Mouse (Mus musculus) T-helper 2 cell (primary cell): ENCODE data around the gene Arsb.
"Not testable (repeated sequence)": the region's sequence is repeated elsewhere in the genome, so short reads cannot be mapped to it uniquely, and the experiment has no call there.

Experiments
- in situ Hi-C: fragments of 300-600 bp; cut with MboI, MseI; formaldehyde crosslinking; loops from one replicate; pipeline ENCODE4 v1.15.1; 2025; ENCODE audit warnings: high pct_unique_total_duplicates

Gene Arsb

DNA sequence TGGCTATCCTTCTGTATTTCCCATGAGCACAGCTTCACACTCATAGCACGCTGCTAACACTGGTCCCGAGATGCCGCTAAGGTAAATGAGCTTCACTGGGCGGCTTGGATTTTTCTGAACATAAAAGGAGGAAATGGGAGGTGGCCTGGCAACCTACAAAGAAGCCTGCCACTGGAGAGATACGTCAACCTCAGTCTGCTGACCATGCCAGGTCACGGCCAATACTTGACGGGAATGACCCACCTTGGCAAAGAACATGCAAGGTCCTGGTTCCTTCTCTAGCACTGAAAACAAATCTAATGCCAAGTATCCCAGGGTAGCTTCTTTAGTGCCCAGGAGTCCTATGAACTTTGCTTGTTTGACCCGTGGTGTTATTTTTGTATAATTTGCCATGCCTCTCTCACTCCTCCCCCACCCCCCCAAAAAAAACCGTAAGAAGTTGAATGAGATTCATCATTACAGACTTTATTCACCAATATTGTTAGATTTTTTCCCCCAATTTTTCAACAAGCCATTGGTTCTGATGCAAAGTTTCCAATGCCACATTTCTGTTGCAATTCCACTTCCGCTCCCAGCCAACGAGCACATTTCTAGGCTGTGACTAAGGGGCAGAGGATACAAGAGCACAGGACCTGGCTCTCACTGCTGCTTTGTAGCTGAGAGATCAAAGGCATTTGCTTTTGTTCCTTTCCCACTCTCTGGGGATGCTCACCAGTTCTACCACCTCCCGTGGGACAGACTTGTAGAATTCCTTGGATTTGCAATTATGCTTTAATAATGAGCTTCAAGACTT lies 207.5 kb downstream of the Arsb start:
- in situ Hi-C loops, result no loop called here

DNA sequence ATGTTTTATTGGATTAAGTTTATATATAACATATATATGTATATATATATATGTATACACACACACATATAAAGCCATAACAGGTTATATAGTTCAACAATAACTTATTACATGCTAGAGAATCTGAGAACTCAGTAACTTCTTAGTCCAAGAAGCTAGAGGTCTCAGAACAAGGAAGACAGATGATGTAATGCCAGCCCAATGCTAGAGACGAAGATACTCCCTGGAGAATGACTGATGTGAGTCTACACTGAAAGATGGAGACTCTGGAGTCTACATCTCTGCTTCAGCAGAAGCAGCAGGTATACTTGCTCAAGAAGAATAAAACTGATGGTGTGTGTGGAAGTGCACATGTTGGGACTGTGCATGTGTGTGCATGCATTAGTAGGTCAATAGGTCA lies 208.3 kb downstream of the Arsb start:
- in situ Hi-C loops, result no loop called here

DNA sequence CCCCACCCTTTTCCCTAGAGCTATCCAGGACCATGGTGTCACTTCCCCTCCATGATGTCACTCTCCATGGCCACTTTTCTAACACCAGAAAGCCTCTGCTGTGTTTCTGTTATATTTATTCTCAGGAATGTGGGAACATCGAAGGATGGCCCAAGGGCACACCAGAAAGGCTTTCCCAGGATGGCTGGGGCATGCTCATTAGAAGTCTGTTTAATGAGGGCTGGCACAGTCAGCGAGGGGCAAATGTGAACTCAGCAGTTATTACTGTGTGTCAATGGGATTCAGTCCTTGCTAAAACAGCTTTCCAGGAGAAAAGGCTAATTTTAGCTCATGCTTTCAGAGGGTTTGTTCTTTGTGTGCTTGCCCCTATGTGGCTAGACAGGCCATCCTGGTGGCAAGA lies 213.1 kb downstream of the Arsb start:
- in situ Hi-C loops, result no loop called here

DNA sequence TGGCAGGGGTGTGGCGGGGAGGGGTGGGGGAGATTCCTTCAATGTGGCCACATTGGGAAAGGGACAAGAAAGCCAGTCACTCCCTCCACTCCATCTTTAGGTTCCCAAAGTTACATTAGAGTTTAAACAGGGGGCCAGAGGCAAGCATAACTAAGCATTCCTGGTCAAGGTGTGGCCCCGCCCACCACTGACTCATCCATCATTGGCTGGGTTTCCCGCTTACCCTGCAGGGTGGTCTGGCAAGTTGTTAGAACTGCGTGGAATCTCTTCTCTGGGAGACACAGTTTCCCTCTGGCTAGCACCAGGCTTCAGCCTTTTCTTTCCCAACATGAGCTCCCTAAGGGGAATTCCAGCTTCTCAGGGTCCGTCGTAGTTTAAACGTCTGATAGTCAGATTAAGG lies 213.8 kb downstream of the Arsb start:
- in situ Hi-C loops, result no loop called here

DNA sequence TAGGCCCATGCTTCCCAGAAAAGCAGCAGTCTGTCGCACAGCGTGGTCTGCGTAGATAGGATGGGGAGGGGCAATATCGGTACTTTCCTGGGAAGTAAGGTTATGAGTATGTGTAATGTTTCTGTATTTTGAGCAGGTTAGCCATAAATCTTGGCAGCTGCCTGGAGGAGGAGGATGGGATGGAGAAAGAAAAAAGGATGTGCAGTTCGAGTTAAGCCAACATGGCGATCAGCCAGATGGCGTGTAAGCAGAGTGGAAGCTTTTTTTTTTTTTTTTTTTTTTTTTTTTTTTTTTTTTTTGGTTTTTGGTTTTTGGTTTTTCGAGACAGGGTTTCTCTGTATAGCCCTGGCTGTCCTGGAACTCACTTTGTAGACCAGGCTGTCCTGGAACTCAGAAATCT lies 214.3 kb downstream of the Arsb start:
- in situ Hi-C loops, result not testable (repeated sequence)

DNA sequence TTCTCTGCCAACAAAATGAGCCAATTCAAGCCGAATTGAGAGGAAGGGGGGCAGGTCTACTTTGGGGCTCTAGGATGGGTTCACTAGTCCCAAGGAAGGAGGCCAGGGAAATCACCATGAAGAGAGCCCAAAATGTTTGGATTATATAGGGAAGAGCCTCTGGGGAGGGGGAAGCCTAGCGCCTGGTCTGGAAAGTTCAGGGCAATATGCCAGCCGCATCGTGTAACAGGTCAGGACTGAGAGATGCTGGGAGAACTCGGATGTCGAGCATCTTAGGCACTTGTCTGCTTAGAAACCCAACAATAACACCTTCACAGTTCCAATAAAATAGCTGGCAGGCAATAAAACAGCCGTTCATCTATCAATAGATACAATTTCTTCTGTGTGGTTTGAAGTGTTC lies 216.2 kb downstream of the Arsb start:
- in situ Hi-C loops, result no loop called here

DNA sequence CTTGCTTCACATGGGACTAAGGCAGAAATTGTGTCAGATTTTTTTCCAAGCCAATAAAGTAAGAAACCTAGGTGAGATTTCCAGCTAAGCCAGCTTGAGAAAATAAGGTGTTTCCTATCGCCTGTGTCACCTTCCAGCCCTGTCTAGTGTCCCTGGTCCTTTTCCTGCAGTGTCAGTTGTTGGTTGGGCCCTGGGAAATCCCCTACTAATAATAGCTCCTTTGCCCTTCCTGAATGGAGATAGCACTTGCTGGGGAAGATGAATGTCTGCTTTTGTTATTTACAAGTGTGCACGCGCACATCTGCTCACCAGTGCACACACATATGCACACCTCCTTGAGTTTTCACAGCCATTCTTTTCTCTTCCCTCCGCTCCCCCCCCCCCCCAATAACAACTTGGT lies 217.8 kb downstream of the Arsb start:
- in situ Hi-C loops, result no loop called here

DNA sequence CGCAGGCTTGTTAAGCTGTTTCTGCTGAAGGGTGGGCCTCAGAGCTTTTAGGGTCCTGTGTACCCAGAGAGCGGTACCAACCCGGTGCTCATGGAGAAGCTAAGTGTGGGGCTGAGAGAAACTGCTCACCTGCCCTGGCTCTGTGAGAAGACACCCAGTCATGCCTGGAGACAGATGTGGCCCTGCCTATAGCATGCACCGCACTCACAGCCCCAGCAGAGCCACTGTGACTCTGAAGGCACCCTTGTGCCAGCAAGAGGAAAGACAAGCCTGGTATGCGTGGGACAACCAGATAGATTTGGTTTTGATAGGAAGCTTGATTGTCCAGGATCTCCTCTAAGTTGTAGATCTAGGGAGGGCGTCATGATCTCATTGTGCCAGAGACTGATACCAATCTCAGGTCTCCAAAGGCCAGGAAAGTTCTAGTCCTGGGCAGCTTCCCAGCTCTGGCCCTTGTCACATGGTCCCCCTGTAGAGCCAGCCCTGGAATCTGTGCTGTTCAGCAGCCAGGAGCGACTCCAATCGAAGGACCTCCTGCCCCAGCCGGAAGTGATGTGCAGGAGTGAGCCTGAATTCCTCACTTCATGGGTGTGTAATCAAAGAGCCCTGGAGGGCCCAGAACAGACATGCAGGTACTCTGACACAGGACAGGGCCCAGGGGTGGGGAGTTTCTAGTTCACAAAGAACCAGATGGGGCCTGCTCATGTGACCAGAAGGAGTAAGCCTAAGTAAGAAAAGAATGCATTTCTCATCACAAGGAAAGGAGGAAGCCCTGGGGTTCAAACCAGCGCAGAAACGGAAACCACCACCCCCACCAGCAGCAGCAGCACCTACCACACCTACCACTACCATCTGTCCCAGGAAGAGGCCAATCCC lies 218.5 kb downstream of the Arsb start:
- in situ Hi-C loops, result no loop called here

DNA sequence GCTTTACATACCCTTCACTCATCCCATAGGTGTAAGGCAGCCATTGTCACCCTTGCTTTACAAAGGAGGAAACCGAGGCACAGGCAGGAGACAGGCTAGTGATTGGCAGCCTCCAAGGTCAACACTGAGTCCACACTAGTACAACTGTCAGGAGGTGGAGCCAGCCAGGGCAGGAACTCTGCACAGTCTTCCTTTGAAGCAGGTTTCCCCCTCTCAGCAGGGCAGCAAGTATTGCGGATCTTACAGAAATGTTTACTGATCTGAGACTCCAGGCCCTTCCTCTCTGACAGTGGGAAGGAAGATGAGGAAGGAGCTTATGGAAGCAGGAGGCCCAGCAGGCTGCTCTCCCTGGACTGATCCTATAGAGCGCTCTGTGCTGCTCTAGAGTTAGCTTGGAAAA lies 219.4 kb downstream of the Arsb start:
- in situ Hi-C loops, result no loop called here

DNA sequence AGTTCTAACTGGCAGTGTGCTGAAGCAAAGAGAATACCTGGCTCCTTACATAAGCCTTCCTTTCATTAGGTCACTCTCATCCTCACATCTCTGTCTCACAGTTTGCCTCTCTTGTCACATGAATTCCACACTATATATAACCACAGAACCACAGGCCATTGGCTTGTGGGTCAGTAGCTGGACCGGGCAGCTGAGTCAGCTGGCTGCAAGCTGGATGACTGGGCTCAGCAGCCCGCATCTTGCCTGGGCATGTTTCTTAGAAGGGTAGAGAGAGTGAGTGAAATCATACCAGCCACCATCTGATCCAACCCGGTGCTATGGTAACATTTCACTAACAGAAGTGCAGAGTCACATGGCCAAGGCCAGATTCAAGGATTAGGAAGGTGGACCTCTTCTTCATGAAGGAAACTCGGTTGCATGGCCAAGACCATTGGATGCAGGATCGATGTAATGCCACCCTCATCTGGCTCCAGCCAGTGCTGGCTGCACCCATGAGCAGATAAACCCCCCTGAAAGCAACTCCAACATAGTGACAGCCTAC lies 221.0 kb downstream of the Arsb start:
- in situ Hi-C loops, result no loop called here
